Mouse (Mus musculus) thymus, adult 2 months (tissue): Measurements from ENCODE around the gene Samd4b. TPM values are rescaled to one million over a fixed set of nuclear protein-coding genes. Genes with fewer than 3 reads are reported as not detected.
"Not testable (repeated sequence)": the region's sequence is repeated elsewhere in the genome, so short reads cannot be mapped to it uniquely, and the experiment has no call there.

Experiments used
- DNase-seq: peaks from one replicate; pipeline ENCODE4 v3.0.0; 2021
- H3K27ac ChIP-seq: fragments of 200-500 bp; 2 replicates; pipeline ENCODE4 v1.5.1; 2012; ENCODE audit warnings: low read length, control low read depth; ENCODE audit not compliant: control insufficient read depth, insufficient read depth
- H3K27me3 ChIP-seq: fragments of 200-500 bp; 2 replicates; pipeline ENCODE4 v1.6.1; 2012; ENCODE audit warnings: mild to moderate bottlenecking, low read length, moderate library complexity, mixed read lengths; ENCODE audit not compliant: control insufficient read depth, insufficient read depth
- H3K36me3 ChIP-seq: fragments of 200-500 bp; 2 replicates; pipeline ENCODE4 v1.6.1; 2012; ENCODE audit warnings: mild to moderate bottlenecking, low read length, moderate library complexity; ENCODE audit not compliant: control insufficient read depth, insufficient read depth
- H3K4me1 ChIP-seq: fragments of 200-500 bp; replicated peaks from 2 replicates; pipeline ENCODE4 v1.6.1; 2012; ENCODE audit warnings: low read length; ENCODE audit not compliant: control insufficient read depth, insufficient read depth
- H3K4me3 ChIP-seq: fragments of 200-500 bp; 2 replicates; pipeline ENCODE4 v1.5.1; 2012; ENCODE audit warnings: mild to moderate bottlenecking, low read length, control low read depth, moderate library complexity; ENCODE audit not compliant: control insufficient read depth, insufficient read depth
- CTCF ChIP-seq: fragments of 200-500 bp; IDR thresholded peaks from 2 replicates; pipeline ENCODE4 v1.5.1; 2012; ENCODE audit warnings: mild to moderate bottlenecking, control low read depth, low read length, moderate library complexity, borderline replicate concordance; ENCODE audit not compliant: control insufficient read depth, poor library complexity, insufficient read depth; ENCODE audit errors: extremely low read depth
- POLR2A ChIP-seq: fragments of 200-500 bp; IDR thresholded peaks from 2 replicates; pipeline ENCODE4 v1.6.1; 2012; ENCODE audit warnings: mild to moderate bottlenecking, low read length, control low read depth, moderate library complexity; ENCODE audit not compliant: control insufficient read depth, poor library complexity, insufficient read depth; ENCODE audit errors: extremely low read depth
- WGBS: fragments of 180-500 bp; shearing (Covaris S2); methylation state at CpG from one replicate; pipeline ENCODE4 v1.1.7; 2018; 5-methylcytosine and 5-hydroxymethylcytosine counted together
- polyA plus RNA-seq: library from polyadenylated mRNA; depleted of rRNA; stranded (reverse); fragments of >200 nt; gene quantifications from 2 replicates; pipeline ENCODE4 v1.2.3, GENCODE M21; 2012

Samd4b gene
- polyA plus RNA-seq, 1 experiment = 118 TPM

- no peak for DNase-seq
- H3K4me1 ChIP-seq = peaks cover 21% of the 10 kb centered on the region
- H3K36me3 ChIP-seq = no peaks in the 10 kb centered on the region
- H3K27me3 ChIP-seq = peaks cover 10% of the 10 kb centered on the region
- 66% methylated on average over 14 of the region's 14 CpGs for WGBS
- TF ChIP-seq CTCF (no peak), POLR2A (no peak)
- H3K4me3 ChIP-seq = no peak overlapping the region
- no peak overlapping the region for H3K27ac ChIP-seq
Observed at GRCm38 (mm10) chr7:28545048-28545890, 52.7 kb downstream of the Samd4b start.

GRCm38 (mm10) chr7:28544051-28544601 lies 53.8 kb downstream of the Samd4b start:
- 25% methylated on average over 27 of the region's 27 CpGs for WGBS
- H3K4me3 ChIP-seq = no peak overlapping the region
- TF ChIP-seq CTCF (no peak), POLR2A (no peak)
- no peaks in the 10 kb centered on the region for H3K36me3 ChIP-seq
- DNase-seq = no peak
- peaks cover 10% of the 10 kb centered on the region for H3K27me3 ChIP-seq
- peaks cover 21% of the 10 kb centered on the region for H3K4me1 ChIP-seq
- H3K27ac ChIP-seq = no peak overlapping the region

GRCm38 (mm10) chr7:28540526-28540925 lies 57.4 kb downstream of the Samd4b start, which contains the start of gene Sycn:
Gene Sycn, plus strand, starts transcription at chr7:28540885.
- TF ChIP-seq CTCF = no peak
- no peak for TF ChIP-seq POLR2A
- Histone ChIP-seq H3K27ac (no peak within 1 kb of the TSS), H3K4me1 (peaks cover 8% of the 10 kb centered on the region; the same call in 1 of the 2 replicates), H3K36me3 (no peaks in the 10 kb centered on the region), H3K27me3 (no peaks in the 10 kb centered on the region; the same call in 1 of the 2 replicates), H3K4me3 (no peak within 1 kb of the TSS)
- WGBS = 80% methylated on average over 4 of the region's 4 CpGs
- no peak for DNase-seq

GRCm38 (mm10) chr7:28538886-28539285 lies 59.1 kb downstream of the Samd4b start:
- H3K36me3 ChIP-seq, DNase-seq, H3K4me1 ChIP-seq, H3K27me3 ChIP-seq, H3K4me3 ChIP-seq, H3K27ac ChIP-seq: not testable (repeated sequence)
- 82% methylated on average over 6 of the region's 6 CpGs for WGBS

GRCm38 (mm10) chr7:28532005-28532404 lies 65.9 kb downstream of the Samd4b start:
- Histone ChIP-seq H3K27me3 (no peaks in the 10 kb centered on the region), H3K4me1 (peaks cover 7% of the 10 kb centered on the region), H3K4me3 (no peak overlapping the region), H3K27ac (no peak overlapping the region), H3K36me3 (no peaks in the 10 kb centered on the region)
- WGBS = 95% methylated on average over 8 of the region's 8 CpGs
- no peak for DNase-seq
- TF ChIP-seq POLR2A (no peak), CTCF (no peak)

GRCm38 (mm10) chr7:28527922-28528719 lies 69.8 kb downstream of the Samd4b start:
- Histone ChIP-seq H3K4me3 (no peak overlapping the region; the same call in 1 of the 2 replicates), H3K27ac (no peak overlapping the region), H3K27me3 (no peaks in the 10 kb centered on the region), H3K36me3 (no peaks in the 10 kb centered on the region), H3K4me1 (peaks cover 7% of the 10 kb centered on the region)
- WGBS = 2% methylated on average over 19 of the region's 19 CpGs
- TF ChIP-seq POLR2A = no peak
- TF ChIP-seq CTCF = peak; percentile 97
- DNase-seq = peak; percentile 92

GRCm38 (mm10) chr7:28522536-28522935 lies 75.4 kb downstream of the Samd4b start, which contains the start of gene Ifnl3:
Gene Ifnl3, plus strand, starts transcription at chr7:28522836.
- H3K27me3 ChIP-seq, H3K4me3 ChIP-seq, H3K27ac ChIP-seq, H3K36me3 ChIP-seq, DNase-seq, H3K4me1 ChIP-seq: not testable (repeated sequence)
- 93% methylated on average over 5 of the region's 6 CpGs for WGBS
